Mouse (Mus musculus) neutrophil, adult 83 days (primary cell): ENCODE results near the gene Rngtt. TPM values are rescaled to one million over a fixed set of nuclear protein-coding genes. Genes with fewer than 3 reads are reported as not detected.

ENCODE experiments used
- total RNA-seq, 2 experiments: library from RNA; stranded (reverse); gene quantifications; one replicate each; pipeline ENCODE4 v1.2.4; 2023

Rngtt gene
- total RNA-seq: 10 to 100 TPM; 19.5 to 20.9 TPM

DNA sequence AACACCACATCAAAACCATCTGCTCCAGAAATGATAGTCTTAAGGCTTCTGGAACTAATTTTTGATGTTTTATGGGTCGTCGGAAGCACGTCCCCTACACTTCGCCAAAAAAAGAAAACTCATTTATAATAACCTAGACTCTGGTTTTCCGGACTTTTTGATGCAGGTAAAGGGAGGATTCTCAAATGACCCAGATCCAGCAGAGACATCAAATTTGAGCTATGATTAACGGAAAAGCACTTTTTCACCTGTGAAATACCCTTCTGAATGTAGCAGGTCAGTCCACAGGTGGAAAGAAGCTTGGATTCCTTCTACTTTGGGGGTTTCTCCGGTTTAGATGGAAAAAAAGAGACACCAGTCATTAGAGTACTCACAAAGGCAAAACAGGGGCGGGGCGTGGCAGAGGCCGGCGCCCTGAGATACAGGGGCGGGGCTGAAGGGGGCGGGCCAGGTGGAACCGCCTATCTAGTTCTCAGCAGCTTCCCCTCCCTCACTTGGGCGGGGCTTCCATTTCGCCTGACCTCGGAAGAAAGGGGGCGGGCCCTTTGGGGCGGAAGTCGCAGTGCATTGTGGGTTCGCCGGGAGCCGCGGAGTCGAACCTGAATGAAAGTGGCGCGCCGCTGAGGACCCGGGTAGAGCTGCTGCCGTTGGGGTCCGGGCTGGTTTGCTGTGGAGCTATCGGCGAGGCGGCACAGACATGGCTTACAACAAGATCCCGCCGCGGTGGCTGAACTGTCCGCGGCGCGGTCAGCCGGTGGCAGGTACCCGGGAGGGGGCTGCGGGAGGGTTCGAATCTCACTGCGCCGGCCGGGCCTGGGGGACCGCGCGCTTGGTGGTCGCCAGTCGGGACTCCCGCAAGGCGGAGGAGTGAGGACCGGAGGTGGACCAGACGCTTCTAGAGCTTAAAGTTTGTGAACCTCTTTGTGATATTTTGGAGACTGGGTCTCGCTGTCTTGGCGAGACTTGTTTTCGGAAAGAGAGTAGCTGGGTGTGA is at the start of gene Rngtt:
Gene Rngtt, plus strand, starts transcription at position 548 of the 994 bp plus-strand sequence.

DNA sequence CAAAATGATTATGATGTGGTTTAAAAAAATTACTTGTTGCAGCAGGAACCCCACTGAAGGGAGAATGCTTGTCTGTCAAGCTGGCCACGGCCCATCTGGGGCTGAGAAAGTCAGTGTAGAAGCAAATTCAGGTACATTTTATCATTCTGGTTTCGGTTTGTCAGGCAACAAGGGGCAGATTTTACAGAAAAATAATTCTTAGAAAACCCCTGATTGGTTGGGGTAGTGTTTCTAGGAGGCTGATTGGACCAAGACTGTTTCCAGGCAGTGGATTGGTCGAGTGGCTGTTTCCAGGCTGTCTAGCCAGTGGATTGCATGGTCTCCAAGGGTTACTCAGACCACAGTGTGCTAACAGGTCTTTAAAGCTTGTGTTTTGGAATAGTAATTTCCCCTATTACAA is 20.1 kb upstream of the Rngtt start, which contains the start of gene Pnrc1:
Gene Pnrc1, minus strand, starts transcription at position 162 of the 400 bp plus-strand sequence.

Other genes with a start within 250 kb of the Rngtt start
- under 1 TPM in 1 of 2 experiments, not detected in 1; 0.40 TPM for gene Gabrr2, start 247.3 kb upstream of the Rngtt start, total RNA-seq
- gene Gabrr1, start 177.8 kb upstream of the Rngtt start, total RNA-seq: not detected
- not detected for gene Pm20d2, start 120.6 kb upstream of the Rngtt start, total RNA-seq
- gene Srsf12, start 101.3 kb upstream of the Rngtt start, total RNA-seq: not detected
- 100 to 1,000 TPM; 354 to 365 TPM for gene Pnrc1, start 20.1 kb upstream of the Rngtt start, total RNA-seq